Mouse (Mus musculus) lung, adult 2 months (tissue): Measurements from ENCODE around the gene Slc32a1. TPM values are rescaled to one million over a fixed set of nuclear protein-coding genes. Genes with fewer than 3 reads are reported as not detected.

Experiments used
- DNase-seq: peaks from one replicate; pipeline ENCODE4 v3.0.0; 2022
- H3K4me1 ChIP-seq: fragments of 200-500 bp; 2 replicates; pipeline ENCODE4 v1.6.1; 2011; ENCODE audit warnings: low read length; ENCODE audit not compliant: control insufficient read depth, insufficient read depth
- H3K4me3 ChIP-seq: fragments of 200-500 bp; replicated peaks from 2 replicates; pipeline ENCODE3; 2011; ENCODE audit warnings: low read depth, mild to moderate bottlenecking, control low read depth, low read length; ENCODE audit errors: extremely low read depth
- CTCF ChIP-seq: fragments of 200-500 bp; IDR thresholded peaks from 2 replicates; pipeline ENCODE4 v1.5.1; 2011; ENCODE audit warnings: mild to moderate bottlenecking, low read length, control low read depth; ENCODE audit not compliant: insufficient read depth
- POLR2A ChIP-seq: fragments of 200-500 bp; IDR thresholded peaks from 2 replicates; pipeline ENCODE4 v1.6.1; 2011; ENCODE audit warnings: low read depth, mild to moderate bottlenecking, control low read depth, low read length, borderline replicate concordance; ENCODE audit errors: extremely low read depth
- WGBS: fragments of 180-500 bp; shearing (Covaris S2); methylation state at CpG from one replicate; pipeline ENCODE4 v1.1.7; 2018; 5-methylcytosine and 5-hydroxymethylcytosine counted together
- polyA plus RNA-seq: library from polyadenylated mRNA; depleted of rRNA; stranded (reverse); fragments of >200 nt; gene quantifications from 2 replicates; pipeline ENCODE4 v1.2.3, GENCODE M21; 2012; rRNA removed

Slc32a1 gene
- polyA plus RNA-seq: not detected in 2 replicates

- TF ChIP-seq POLR2A: no peak
- Histone ChIP-seq H3K4me3 (no peak within 1 kb of the TSS), H3K4me1 (no peaks in the 10 kb centered on the region)
- DNase-seq: no peak
- WGBS: 3% methylated on average over 66 of the region's 77 CpGs
Measured at GRCm38 (mm10) chr2:158610488-158611325, at the start of gene Slc32a1. TSS of gene Slc32a1 (plus strand) at chr2:158610767.

- no peak for DNase-seq
- TF ChIP-seq POLR2A (no peak), CTCF (no peak)
- 13% methylated on average over 9 of the region's 9 CpGs for WGBS
- Histone ChIP-seq H3K4me1 (no peaks in the 10 kb centered on the region), H3K4me3 (no peak overlapping the region)
Measured at GRCm38 (mm10) chr2:158560801-158561200, 49.8 kb upstream of the Slc32a1 start.

GRCm38 (mm10) chr2:158561371-158562144, 49.0 kb upstream of the Slc32a1 start:
- no peaks in the 10 kb centered on the region for H3K4me1 ChIP-seq
- no peak for TF ChIP-seq CTCF
- no peak for TF ChIP-seq POLR2A
- no peak overlapping the region for H3K4me3 ChIP-seq
- no peak for DNase-seq
- 26% methylated on average over 3 of the region's 3 CpGs for WGBS

DNA sequence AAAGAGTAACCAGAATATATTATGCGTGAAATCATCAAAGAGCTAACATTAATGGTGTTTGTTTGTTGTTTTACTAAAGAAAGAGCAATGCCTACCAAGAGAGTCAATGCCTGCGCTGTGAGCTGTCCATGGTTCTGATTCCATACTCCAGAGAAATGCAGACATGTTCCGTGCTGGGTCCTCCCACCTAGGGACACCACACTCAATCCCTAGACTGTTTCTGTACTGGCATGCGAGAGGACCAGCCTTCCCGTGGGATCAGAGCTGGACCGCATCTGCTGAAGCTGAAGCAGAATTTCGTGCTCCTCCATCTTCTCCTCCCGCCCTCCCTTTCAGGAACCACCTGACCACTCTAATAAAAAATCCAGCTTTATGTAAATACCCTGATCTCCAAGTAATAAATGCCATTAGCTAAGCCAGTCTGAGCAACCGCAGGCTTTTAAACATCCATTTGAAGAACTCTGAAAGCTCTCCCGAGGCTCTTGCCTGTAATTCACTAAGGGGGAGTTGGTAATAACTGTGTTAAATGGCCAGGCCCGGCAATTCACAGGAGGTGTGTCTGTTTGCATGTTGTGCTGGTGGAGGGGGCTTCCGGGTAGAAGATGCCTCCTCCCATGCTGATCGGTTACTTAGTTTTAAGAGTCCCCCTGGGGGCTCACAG, 40.0 kb upstream of the Slc32a1 start:
- H3K4me3 ChIP-seq: no peak overlapping the region
- WGBS: 29% methylated on average over 13 of the region's 13 CpGs
- TF ChIP-seq CTCF (no peak), POLR2A (no peak)
- DNase-seq: peak; percentile 11
- no peaks in the 10 kb centered on the region for H3K4me1 ChIP-seq

- H3K4me3 ChIP-seq: no peak overlapping the region
- no peak for TF ChIP-seq POLR2A
- TF ChIP-seq CTCF: no peak
- H3K4me1 ChIP-seq: no peaks in the 10 kb centered on the region
- 71% methylated on average over 4 of the region's 4 CpGs for WGBS
- no peak for DNase-seq
Measured at GRCm38 (mm10) chr2:158579979-158580378, 30.6 kb upstream of the Slc32a1 start.

DNA sequence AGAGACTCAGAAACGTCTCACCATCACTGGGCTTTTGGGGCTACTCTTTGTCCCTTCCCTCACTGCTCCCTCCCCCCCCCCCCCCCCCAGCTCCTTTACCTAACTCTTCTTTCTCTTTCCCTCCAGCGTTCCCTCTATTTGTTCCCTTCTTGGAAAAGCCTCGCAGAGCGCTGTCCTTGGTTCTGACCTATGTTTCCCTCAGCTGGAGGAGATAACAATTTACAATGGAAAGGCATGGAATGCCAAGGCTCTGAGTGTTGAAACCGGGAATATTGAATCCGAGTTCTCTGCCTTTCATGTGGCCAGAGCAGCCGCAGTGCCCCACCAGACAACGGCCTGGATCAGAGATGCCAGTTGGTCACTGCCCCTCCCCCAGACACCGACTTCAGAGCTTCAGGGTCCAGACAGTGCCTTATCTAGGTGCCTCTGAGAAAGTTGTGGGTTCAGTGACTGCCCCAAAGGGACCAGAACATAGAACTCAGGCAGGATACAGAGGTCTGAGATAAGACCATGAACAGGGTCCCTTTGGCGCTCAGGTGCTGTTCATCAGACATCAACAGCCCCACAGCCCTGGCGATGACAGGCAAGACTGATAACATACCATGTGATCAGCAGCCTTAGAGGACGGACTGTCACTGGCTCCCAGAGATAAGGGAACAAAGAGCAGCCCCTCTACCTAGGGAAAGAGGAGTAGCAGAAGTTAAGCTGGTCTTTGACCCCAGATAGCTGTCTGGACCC, 25.8 kb upstream of the Slc32a1 start:
- DNase-seq: no peak
- Histone ChIP-seq H3K4me3 (no peak overlapping the region), H3K4me1 (no peaks in the 10 kb centered on the region)
- no peak for TF ChIP-seq POLR2A
- TF ChIP-seq CTCF: no peak
- WGBS: 7% methylated on average over 12 of the region's 12 CpGs

DNA sequence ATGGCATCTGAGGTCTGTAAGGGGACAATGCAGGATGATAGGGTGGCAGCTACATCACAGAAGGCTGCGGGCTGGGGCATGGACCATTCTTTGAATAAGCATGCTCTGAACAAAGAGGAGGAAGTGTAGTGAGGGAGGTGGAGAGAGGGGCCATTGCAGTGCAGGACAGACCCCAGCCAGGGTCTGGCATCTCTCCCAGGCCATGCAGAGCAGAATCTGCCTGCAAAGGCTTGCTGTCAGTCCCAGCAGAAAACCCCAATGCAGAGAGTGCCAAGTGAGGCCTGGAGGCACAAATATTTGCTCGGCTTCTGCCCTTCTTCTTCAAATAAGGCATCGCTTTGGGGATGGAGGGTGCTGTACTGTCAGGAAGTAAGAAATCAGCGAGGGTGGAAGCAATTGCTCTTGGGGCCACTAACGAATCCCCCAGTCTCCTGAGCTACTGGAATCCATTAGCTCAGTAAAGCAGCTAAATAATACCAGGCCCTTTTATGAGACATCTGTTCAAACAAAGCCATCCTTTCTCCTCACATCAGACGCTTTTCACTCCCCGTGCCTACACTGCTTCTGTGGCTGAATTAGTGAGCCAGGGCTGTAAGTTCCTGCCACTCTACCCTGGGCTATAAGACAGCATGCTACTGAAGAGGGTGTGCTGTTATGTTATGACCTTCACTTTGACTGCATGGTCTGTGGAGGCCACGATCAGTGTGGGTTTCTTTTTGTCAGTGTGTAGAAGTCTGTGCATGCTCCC, 21.9 kb upstream of the Slc32a1 start:
- no peak for DNase-seq
- WGBS: 52% methylated on average over 8 of the region's 8 CpGs
- TF ChIP-seq POLR2A: no peak
- TF ChIP-seq CTCF: no peak
- Histone ChIP-seq H3K4me3 (no peak overlapping the region), H3K4me1 (no peaks in the 10 kb centered on the region)

DNA sequence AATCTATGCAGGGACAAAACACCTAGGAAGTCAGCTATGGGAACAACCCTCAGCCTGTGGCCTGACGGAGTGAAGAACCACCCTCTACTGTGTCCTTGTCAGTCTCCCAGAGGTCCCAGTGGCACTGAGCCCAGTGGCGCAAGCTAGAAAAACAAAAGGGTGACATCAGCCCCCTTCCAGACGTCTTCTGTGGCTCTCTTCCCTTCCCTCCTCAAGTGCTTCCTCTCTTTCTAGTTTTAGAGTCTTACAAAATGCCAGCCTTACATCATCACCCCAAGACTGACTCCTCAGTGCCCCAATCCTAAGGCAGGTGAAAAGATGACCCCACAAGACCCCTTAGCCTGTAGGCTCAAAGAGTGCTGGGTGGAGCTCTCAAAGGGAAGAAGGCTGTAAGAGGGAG, 20.1 kb upstream of the Slc32a1 start:
- TF ChIP-seq POLR2A (no peak), CTCF (no peak)
- Histone ChIP-seq H3K4me1 (no peaks in the 10 kb centered on the region), H3K4me3 (no peak overlapping the region)
- no peak for DNase-seq
- WGBS: 31% methylated on average over 3 of the region's 3 CpGs

DNA sequence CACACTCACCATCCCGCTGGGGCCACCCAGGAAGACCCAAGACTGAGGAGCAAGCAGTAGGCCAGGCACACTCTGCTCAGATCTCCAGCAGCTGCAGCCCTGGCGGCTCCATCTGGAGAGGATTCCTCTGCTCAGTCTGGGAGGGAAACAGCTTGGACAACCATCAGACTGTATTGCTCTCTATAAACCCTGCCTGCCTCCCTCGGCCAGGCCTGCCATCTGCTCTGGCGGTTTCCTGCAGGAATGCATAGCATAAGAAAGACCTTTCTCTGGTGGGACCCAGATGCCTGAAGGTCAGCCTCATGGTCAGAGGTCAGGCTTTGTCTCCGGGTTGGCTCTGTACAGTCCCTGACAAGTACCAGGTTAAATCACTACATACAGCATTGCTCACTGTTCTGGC, 19.3 kb upstream of the Slc32a1 start:
- no peak for DNase-seq
- H3K4me1 ChIP-seq: no peaks in the 10 kb centered on the region
- 42% methylated on average over 5 of the region's 5 CpGs for WGBS

More for the DNA sequence above, 19.3 kb upstream of the Slc32a1 start:
- no peak for TF ChIP-seq CTCF
- TF ChIP-seq POLR2A: no peak
- H3K4me3 ChIP-seq: no peak overlapping the region
